Mouse (Mus musculus) left cerebral cortex, adult 2 months (tissue): ENCODE measurements around the gene Plcb2. TPM values are rescaled to one million over a fixed set of nuclear protein-coding genes. Genes with fewer than 3 reads are reported as not detected.

Experiments used
- DNase-seq, 2 experiments: peaks; one replicate each; pipeline ENCODE4 v3.0.0; 2021 to 2022; ENCODE audit warnings: low spot score in 2 of 2, mixed read lengths in 1 of 2; ENCODE audit errors: extremely low spot score in 1 of 2
- H3K27ac ChIP-seq: fragments of 200-600 bp; 2 replicates; pipeline ENCODE4 v1.8.1; 2022
- H3K4me3 ChIP-seq: fragments of 200-600 bp; 2 replicates; pipeline ENCODE4 v1.8.1; 2022
- CTCF ChIP-seq: fragments of 200-600 bp; IDR thresholded peaks from 2 replicates; pipeline ENCODE4 v1.8.1; 2022; ENCODE audit warnings: antibody characterized with exemption, mild to moderate bottlenecking, moderate library complexity
- intact Hi-C: fragments of 180-260 bp; cut with DNase I; formaldehyde crosslinking; loops from one replicate; pipeline ENCODE4 v1.15.1; 2025
- total RNA-seq, 2 experiments: library from RNA; stranded (reverse); gene quantifications; 2 replicates each; pipeline ENCODE4 v1.2.3; 2021

The Plcb2 gene
- total RNA-seq, 2 experiments from 2014 or later: 2.3 to 3.2 TPM

GRCm38 (mm10) chr2:118695677-118696232 is 32.5 kb downstream of the Plcb2 start:
- peak; percentile 92 for TF ChIP-seq CTCF
- Histone ChIP-seq H3K27ac (no peak overlapping the region), H3K4me3 (no peak overlapping the region)
- DNase-seq: peak in 1 of 2 experiments; percentile 52
- intact Hi-C loops: loop anchor here (1.0 to 2.0 kb wide), 3 partner anchors 57 to 433 kb away; no protein-coding TSS in a partner anchor

- DNase-seq: no peak
- no peak for TF ChIP-seq CTCF
- intact Hi-C loops: loop anchor here (1.0 kb wide), 1 partner anchor 32 kb away; no protein-coding TSS in a partner anchor
Measured at GRCm38 (mm10) chr2:118693370-118693966, 34.8 kb downstream of the Plcb2 start.

GRCm38 (mm10) chr2:118689875-118690274 is 38.4 kb downstream of the Plcb2 start:
- Histone ChIP-seq H3K27ac (no peak overlapping the region), H3K4me3 (no peak overlapping the region)
- DNase-seq: no peak
- intact Hi-C loops: no loop called here
- TF ChIP-seq CTCF: no peak

More at GRCm38 (mm10) chr2:118693370-118693966, 34.8 kb downstream of the Plcb2 start:
- Histone ChIP-seq H3K4me3 (no peak overlapping the region), H3K27ac (no peak overlapping the region)

- Histone ChIP-seq H3K4me3 (no peak overlapping the region), H3K27ac (no peak overlapping the region)
- DNase-seq: no peak
- intact Hi-C loops: no loop called here
- TF ChIP-seq CTCF: no peak
Measured at GRCm38 (mm10) chr2:118687791-118688190, 40.4 kb downstream of the Plcb2 start.

- TF ChIP-seq CTCF: no peak
- intact Hi-C loops: no loop called here
Measured at GRCm38 (mm10) chr2:118686693-118687092, 41.5 kb downstream of the Plcb2 start.

GRCm38 (mm10) chr2:118685088-118685487 is 43.1 kb downstream of the Plcb2 start:
- no peak for DNase-seq
- Histone ChIP-seq H3K27ac (no peak overlapping the region), H3K4me3 (no peak overlapping the region)
- TF ChIP-seq CTCF: no peak
- intact Hi-C loops: no loop called here

More at GRCm38 (mm10) chr2:118686693-118687092, 41.5 kb downstream of the Plcb2 start:
- DNase-seq: no peak
- no peak overlapping the region for H3K4me3 ChIP-seq
- no peak overlapping the region for H3K27ac ChIP-seq

GRCm38 (mm10) chr2:118682544-118683260 is 45.5 kb downstream of the Plcb2 start:
- intact Hi-C loops: no loop called here
- no peak overlapping the region for H3K27ac ChIP-seq
- TF ChIP-seq CTCF: no peak
- no peak overlapping the region for H3K4me3 ChIP-seq
- DNase-seq: no peak

- no peak for DNase-seq
- intact Hi-C loops: no loop called here
- H3K4me3 ChIP-seq: no peak overlapping the region
- no peak for TF ChIP-seq CTCF
- H3K27ac ChIP-seq: no peak overlapping the region
Measured at GRCm38 (mm10) chr2:118680926-118681325, 47.3 kb downstream of the Plcb2 start.

GRCm38 (mm10) chr2:118679577-118679976 is 48.7 kb downstream of the Plcb2 start:
- Histone ChIP-seq H3K27ac (no peak overlapping the region), H3K4me3 (no peak overlapping the region)
- intact Hi-C loops: no loop called here
- no peak for DNase-seq
- no peak for TF ChIP-seq CTCF

GRCm38 (mm10) chr2:118677817-118678216 is 50.4 kb downstream of the Plcb2 start:
- no peak for TF ChIP-seq CTCF
- Histone ChIP-seq H3K4me3 (peak overlapping the region; percentile 55), H3K27ac (peak overlapping the region; percentile 63; the same call in 1 of the 2 replicates)
- DNase-seq: no peak
- intact Hi-C loops: no loop called here

- H3K27ac ChIP-seq: peak overlapping the region; percentile 63
- DNase-seq: peak in 1 of 2 experiments; percentile 46
- no peak for TF ChIP-seq CTCF
- intact Hi-C loops: no loop called here
- peak overlapping the region; percentile 55 for H3K4me3 ChIP-seq
Measured at GRCm38 (mm10) chr2:118676839-118677741, 51.1 kb downstream of the Plcb2 start.
